Mouse (Mus musculus) Muller cell, postnatal 12 days (primary cell): ENCODE measurements around the gene Tmem252.

Experiments
- DNase-seq: peaks from one replicate; pipeline ENCODE4 v3.0.0-alpha.2; 2015; ENCODE audit errors: inconsistent ontology term

The Tmem252 gene

GRCm38 (mm10) chr19:24673762-24674161 is at the start of gene Tmem252:
Gene Tmem252 (plus strand): TSS chr19:24674008.
- DNase-seq = no peak

DNA sequence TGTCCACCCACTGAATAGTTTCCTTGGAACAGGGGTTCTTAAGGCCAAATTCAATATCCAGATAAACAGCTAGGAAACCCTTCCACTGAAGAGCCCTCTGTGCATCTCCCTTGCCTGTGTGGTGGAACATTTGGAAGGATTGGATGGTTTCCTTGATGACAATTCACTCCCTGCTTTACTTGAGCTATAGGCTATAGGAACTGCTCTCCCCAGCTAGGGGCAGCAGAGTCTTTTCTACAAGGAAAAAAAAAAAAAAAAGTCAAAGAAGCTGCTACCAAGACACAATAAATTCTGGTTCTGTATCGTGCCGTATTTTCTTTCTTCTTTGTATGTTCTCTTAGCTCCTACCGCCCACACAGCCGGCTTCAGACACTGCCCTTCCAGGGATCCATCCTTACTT is 45.8 kb upstream of the Tmem252 start:
- no peak for DNase-seq

DNA sequence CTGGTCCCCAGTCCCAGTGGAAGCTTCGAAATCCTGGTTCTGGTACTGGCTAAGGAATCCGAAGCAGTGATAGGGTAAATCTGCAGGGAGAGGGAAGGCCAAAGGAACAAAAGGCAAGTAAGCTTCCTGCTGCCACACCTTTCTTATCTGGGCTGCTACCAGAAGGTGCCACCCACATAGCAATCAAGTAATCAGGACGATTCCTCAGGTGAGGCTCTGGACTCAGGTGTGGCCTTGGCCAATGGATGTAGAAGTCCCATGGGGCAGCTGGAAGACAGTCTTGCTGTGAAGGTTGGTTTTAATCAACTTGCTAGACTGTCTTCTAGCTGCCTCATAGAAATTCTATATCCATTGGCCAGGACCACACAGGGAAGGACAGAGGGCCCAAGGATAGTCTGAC is 40.8 kb upstream of the Tmem252 start:
- DNase-seq = no peak

- peak; percentile 77 for DNase-seq
Measured at GRCm38 (mm10) chr19:24634602-24635001, 39.2 kb upstream of the Tmem252 start.

DNA sequence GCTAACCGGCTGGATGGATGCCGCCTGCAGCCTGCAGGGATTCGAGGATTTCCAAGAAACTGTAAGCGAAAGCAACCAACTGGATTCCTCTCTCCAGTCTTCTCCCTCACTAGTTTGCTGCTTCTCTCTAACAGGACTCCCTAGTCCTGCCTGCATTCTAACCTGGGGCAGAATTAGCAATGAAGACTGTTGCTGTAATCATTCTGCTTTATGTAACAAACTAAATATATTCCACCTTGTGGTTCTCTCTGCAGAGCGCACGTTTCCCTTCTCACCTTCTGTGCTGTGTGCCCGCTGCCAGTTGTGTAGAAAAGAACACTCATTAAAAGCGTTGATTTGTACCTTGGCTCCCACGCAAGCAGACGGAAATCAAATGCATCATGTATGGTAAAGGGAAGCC is 37.2 kb upstream of the Tmem252 start:
- DNase-seq = no peak

DNA sequence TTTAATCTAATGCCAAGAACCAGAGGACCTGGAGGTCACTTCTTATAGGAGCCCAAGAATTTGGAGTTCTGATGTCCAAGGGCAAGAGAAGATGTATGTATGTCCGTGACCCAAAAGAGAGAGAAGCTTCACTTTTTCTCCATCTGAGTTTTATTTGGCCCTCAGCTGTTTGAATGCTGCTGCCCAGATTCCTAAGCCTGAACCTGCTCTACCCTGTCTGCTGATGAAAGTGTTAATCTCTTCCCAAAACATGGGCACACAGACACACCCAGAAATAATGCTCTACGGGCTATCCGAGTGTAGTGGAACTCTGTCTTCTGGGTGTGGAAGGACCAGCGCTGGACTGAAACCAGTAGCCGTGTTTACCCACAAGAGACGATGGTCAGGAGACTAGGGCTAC is 35.8 kb upstream of the Tmem252 start:
- DNase-seq = no peak

DNA sequence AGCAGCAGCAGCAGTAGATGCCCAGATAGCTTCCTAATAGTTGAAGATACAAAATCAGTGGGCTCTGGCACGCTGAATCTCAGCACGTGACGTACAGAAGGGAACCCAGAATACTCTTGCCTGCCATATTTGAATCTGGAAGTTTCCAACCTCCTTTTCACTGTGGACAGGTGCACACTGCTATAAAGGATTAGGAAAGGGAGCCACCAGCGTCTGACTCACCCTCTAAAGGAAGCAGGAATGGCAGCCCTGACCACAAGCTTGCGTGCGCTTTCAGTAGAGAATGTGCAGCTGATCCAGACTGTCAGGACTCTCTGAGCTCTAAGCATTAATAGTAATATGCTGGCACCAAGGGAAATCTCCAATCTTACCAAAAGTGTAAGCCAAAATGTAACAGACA is 32.8 kb upstream of the Tmem252 start:
- DNase-seq = peak; percentile 29

GRCm38 (mm10) chr19:24644971-24645370 is 28.8 kb upstream of the Tmem252 start:
- no peak for DNase-seq

DNA sequence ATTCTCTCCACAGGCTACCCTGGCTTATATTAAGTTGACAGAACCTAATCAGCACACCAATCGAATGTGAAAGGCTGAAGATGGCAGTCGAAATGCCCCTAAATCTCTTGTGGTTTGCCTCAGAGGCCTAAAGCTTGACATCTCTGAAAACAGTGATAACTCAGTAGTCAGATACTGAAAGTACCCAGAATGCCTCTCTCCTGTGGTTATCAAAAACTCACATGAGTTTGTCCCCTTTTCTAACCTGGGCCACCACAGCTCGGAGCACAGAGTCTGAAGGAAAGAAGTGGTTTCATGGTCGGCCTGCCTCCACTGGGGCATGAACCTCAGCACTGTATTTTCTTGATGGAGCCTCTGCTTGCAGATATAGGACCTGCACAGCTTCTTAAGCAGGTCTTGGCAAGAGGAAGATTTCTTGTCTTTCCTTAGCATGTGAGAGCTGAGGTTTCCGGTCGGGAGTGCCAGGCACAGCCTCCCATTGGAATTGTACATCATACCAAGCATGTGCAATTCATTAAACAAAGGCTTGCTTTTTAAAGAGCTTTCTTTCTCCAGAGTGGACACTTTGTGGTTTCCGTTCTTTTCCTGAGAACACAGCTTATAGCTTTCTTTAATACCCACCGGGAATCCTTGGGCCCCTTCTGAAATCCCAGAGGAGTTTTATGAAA is 27.5 kb upstream of the Tmem252 start:
- no peak for DNase-seq

DNA sequence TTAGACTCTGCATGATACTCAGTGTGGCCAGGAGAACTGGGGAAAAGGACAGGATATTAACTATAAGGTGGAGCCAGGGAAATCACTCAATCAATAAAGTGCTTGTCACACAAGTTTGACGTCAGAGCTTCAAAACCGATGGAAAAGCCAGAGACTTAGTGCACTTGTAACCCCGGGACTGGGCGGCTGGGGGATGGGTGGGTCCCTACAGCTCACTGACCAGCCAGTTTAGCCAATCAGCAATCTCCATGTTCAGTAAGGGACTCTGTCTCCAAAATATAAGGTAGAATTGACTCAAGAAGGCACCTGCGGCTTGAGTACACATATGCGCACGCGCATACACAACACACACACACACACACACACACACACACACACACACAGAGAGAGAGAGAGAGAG is 25.8 kb upstream of the Tmem252 start:
- no peak for DNase-seq

DNA sequence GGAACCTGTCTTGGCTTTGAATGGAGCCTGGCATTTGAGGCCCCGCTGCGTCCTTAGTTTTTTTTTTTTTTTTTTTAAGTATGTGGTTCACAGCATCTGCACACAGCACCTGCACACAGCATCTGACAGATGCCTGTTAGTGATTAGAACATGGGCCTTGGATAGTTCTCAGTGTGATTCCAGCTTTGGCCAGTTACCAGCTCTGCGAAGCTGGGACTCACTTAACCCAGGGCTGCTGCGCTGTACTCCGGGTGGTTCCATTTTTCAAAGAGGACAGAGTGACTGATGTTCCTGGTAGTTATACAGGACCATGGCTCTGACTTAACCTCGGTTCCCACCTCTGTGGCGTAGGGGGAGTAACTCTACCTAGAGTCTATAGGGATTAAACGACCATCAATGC is 23.4 kb upstream of the Tmem252 start:
- DNase-seq = no peak

- DNase-seq = no peak
Measured at GRCm38 (mm10) chr19:24651595-24651994, 22.2 kb upstream of the Tmem252 start.

- no peak for DNase-seq
Measured at GRCm38 (mm10) chr19:24652342-24653019, 21.3 kb upstream of the Tmem252 start.

DNA sequence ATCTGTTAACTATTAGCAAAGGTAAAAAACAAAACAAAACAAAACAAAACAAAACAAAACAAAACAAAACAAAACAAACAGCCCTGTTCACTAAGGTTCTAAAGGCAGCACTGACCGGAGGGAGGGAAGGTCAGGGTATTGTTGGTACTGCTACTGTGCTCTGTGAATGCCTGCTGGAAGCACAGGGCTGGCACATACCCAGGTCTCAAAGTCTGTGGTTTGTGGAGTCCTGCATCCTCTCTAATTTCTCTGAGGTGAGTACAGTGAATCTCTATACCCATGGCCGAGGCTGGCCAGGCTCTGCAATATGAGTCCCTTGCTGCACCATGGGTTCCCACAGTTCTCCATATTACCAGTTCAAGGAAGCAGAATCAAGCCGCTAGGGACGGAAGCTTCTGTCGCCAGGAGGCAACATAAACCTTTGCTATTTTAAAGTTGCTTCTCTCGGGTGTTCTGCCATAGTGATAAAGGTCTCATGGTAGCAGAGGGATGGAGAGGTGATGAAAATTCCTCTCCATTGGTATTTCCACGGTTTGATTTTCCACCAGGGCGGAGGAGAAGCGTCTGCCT is 20.5 kb upstream of the Tmem252 start:
- no peak for DNase-seq

GRCm38 (mm10) chr19:24656981-24657380 is 16.8 kb upstream of the Tmem252 start:
- no peak for DNase-seq

- DNase-seq = no peak
Measured at GRCm38 (mm10) chr19:24662346-24662745, 11.5 kb upstream of the Tmem252 start.

DNA sequence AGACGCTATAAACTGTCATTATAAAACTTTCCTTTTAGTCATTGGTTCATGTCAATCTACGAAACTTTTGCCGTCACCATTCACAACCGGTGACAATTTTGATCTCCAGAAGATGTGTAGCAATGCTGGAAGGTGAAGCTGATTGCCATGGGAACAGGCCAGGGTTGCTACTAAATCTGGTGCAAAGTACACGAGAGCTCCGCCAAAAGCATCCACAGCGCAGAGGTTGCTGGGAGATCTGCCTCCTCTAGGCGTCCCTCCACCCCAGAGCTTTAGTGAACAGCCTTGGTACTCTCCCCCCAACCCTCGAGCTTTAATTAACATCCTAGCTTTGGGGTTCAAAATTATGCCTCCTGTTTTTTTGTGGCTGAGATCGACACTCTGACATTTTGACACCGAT is 8.0 kb upstream of the Tmem252 start:
- DNase-seq = no peak

- no peak for DNase-seq
Measured at GRCm38 (mm10) chr19:24667527-24667926, 6.3 kb upstream of the Tmem252 start.

- no peak for DNase-seq
Measured at GRCm38 (mm10) chr19:24671571-24671970, 2.2 kb upstream of the Tmem252 start.

GRCm38 (mm10) chr19:24672366-24672960 is 1.3 kb upstream of the Tmem252 start:
- no peak for DNase-seq

DNA sequence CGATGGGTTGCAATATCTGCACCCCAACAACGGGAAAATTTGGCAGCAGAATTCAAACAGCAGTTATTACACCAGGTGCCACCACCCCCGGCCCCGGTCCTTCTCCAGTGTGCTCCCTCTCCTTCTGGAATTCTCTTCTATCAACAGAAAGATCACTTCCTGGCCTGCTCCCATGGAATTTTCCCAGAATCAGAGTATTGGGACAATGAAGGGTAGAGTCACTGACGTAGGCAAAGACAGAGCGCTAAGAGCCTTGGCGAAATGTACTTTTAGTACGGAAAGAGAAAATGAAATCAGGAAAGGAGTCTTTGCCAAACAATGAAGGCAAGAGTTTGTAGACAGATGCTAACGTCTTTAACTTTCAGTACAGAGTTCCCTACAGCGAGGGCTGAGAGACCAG is 477 bp upstream of the Tmem252 start:
- DNase-seq = no peak

- no peak for DNase-seq
Measured at GRCm38 (mm10) chr19:24676429-24676828, 2.6 kb downstream of the Tmem252 start.
